Mouse (Mus musculus): ENCODE results near the gene Hoxa10.

The Hoxa10 gene

GRCm38 (mm10) chr6:52263321-52263585, 22.6 kb upstream of the Hoxa10 start:
- no peak for DNase-seq (ENCODE audit: low read depth, low spot score)

GRCm38 (mm10) chr6:52262463-52263320, 22.0 kb upstream of the Hoxa10 start:
- DNase-seq (ENCODE audit: low read depth, low spot score) = no peak

- DNase-seq (ENCODE audit: low read depth, low spot score) = no peak
Observed at GRCm38 (mm10) chr6:52261751-52262462, 21.3 kb upstream of the Hoxa10 start.

- peak; percentile 41 for DNase-seq (ENCODE audit: low read depth, low spot score)
Observed at GRCm38 (mm10) chr6:52260654-52261575, 20.3 kb upstream of the Hoxa10 start, which contains the start of gene Hoxa13. Hoxa13 (minus strand) TSS chr6:52260880.

GRCm38 (mm10) chr6:52259811-52260261, 19.2 kb upstream of the Hoxa10 start:
- DNase-seq (ENCODE audit: low read depth, low spot score) = no peak

- DNase-seq (ENCODE audit: low read depth, low spot score) = no peak
Observed at GRCm38 (mm10) chr6:52259081-52259790, 18.6 kb upstream of the Hoxa10 start.

- peak; percentile 75 for DNase-seq (ENCODE audit: low read depth, low spot score)
Observed at GRCm38 (mm10) chr6:52256956-52257355, 16.3 kb upstream of the Hoxa10 start.

GRCm38 (mm10) chr6:52253511-52254500, 13.2 kb upstream of the Hoxa10 start:
- no peak for DNase-seq (ENCODE audit: low read depth, low spot score)

- no peak for DNase-seq (ENCODE audit: low read depth, low spot score)
Observed at GRCm38 (mm10) chr6:52252775-52253376, 12.2 kb upstream of the Hoxa10 start.

GRCm38 (mm10) chr6:52252016-52252774, 11.5 kb upstream of the Hoxa10 start:
- no peak for DNase-seq (ENCODE audit: low read depth, low spot score)

- no peak for DNase-seq (ENCODE audit: low read depth, low spot score)
Observed at GRCm38 (mm10) chr6:52251177-52251879, 10.7 kb upstream of the Hoxa10 start.

GRCm38 (mm10) chr6:52249826-52250225, 9.2 kb upstream of the Hoxa10 start:
- DNase-seq (ENCODE audit: low read depth, low spot score) = no peak

GRCm38 (mm10) chr6:52249415-52249738, 8.7 kb upstream of the Hoxa10 start:
- no peak for DNase-seq (ENCODE audit: low read depth, low spot score)

- DNase-seq (ENCODE audit: low read depth, low spot score) = no peak
Observed at GRCm38 (mm10) chr6:52248638-52249414, 8.2 kb upstream of the Hoxa10 start.

- DNase-seq (ENCODE audit: low read depth, low spot score) = no peak
Observed at GRCm38 (mm10) chr6:52247766-52248637, 7.3 kb upstream of the Hoxa10 start.

- DNase-seq (ENCODE audit: low read depth, low spot score) = no peak
Observed at GRCm38 (mm10) chr6:52246916-52247315, 6.3 kb upstream of the Hoxa10 start.

GRCm38 (mm10) chr6:52246403-52246803, 5.7 kb upstream of the Hoxa10 start:
- DNase-seq (ENCODE audit: low read depth, low spot score) = no peak

Data from CD4-positive helper T cell, adult 2 months (primary cell).